Mouse (Mus musculus): ENCODE measurements around the gene Akap13. TPM values are rescaled to one million over a fixed set of nuclear protein-coding genes. Genes with fewer than 3 reads are reported as not detected.

The Akap13 gene
- polyA plus RNA-seq, 1 experiment: 51.8 TPM

- no peaks in the 10 kb centered on the region for H3K4me1 ChIP-seq (ENCODE audit: control insufficient read depth, insufficient read depth, low read length)
- TF ChIP-seq POLR2A (IDR thresholded peaks at IDR 0.05; ENCODE audit: low read depth, low read length) (no peak), CTCF (IDR thresholded peaks at IDR 0.05; ENCODE audit: borderline replicate concordance, insufficient read depth, low read length) (no peak)
- H3K27ac ChIP-seq (ENCODE audit: insufficient read depth, low read length): no peak overlapping the region
- no peak overlapping the region for H3K4me3 ChIP-seq (ENCODE audit: insufficient read depth, low read length)
Observed at GRCm38 (mm10) chr7:75441947-75442346, 13.4 kb upstream of the Akap13 start.

- TF ChIP-seq POLR2A (IDR thresholded peaks at IDR 0.05; ENCODE audit: low read depth, low read length): no peak
- TF ChIP-seq CTCF (IDR thresholded peaks at IDR 0.05; ENCODE audit: borderline replicate concordance, insufficient read depth, low read length): no peak
- H3K4me3 ChIP-seq (ENCODE audit: insufficient read depth, low read length): peak overlapping the region; percentile 90
Observed at GRCm38 (mm10) chr7:75456152-75456888, 986 bp downstream of the Akap13 start.

GRCm38 (mm10) chr7:75460290-75460689 lies 5.0 kb downstream of the Akap13 start:
- Histone ChIP-seq H3K27ac (ENCODE audit: insufficient read depth, low read length) (no peak overlapping the region), H3K4me3 (ENCODE audit: insufficient read depth, low read length) (no peak overlapping the region), H3K4me1 (ENCODE audit: control insufficient read depth, insufficient read depth, low read length) (no peaks in the 10 kb centered on the region)
- TF ChIP-seq POLR2A (IDR thresholded peaks at IDR 0.05; ENCODE audit: low read depth, low read length): no peak
- TF ChIP-seq CTCF (IDR thresholded peaks at IDR 0.05; ENCODE audit: borderline replicate concordance, insufficient read depth, low read length): no peak

More at GRCm38 (mm10) chr7:75456152-75456888, 986 bp downstream of the Akap13 start:
- no peak overlapping the region for H3K27ac ChIP-seq (ENCODE audit: insufficient read depth, low read length)
- H3K4me1 ChIP-seq (ENCODE audit: control insufficient read depth, insufficient read depth, low read length): no peaks in the 10 kb centered on the region

- H3K27ac ChIP-seq (ENCODE audit: insufficient read depth, low read length): no peak overlapping the region
- no peaks in the 10 kb centered on the region; the same call in 1 of the 2 replicates for H3K4me1 ChIP-seq (ENCODE audit: control insufficient read depth, insufficient read depth, low read length)
- TF ChIP-seq POLR2A (IDR thresholded peaks at IDR 0.05; ENCODE audit: low read depth, low read length) (no peak), CTCF (IDR thresholded peaks at IDR 0.05; ENCODE audit: borderline replicate concordance, insufficient read depth, low read length) (no peak)
- no peak overlapping the region for H3K4me3 ChIP-seq (ENCODE audit: insufficient read depth, low read length)
Observed at GRCm38 (mm10) chr7:75463579-75464162, 8.3 kb downstream of the Akap13 start.

- TF ChIP-seq POLR2A (IDR thresholded peaks at IDR 0.05; ENCODE audit: low read depth, low read length): no peak
- H3K4me3 ChIP-seq (ENCODE audit: insufficient read depth, low read length): no peak overlapping the region
- no peaks in the 10 kb centered on the region; the same call in 1 of the 2 replicates for H3K4me1 ChIP-seq (ENCODE audit: control insufficient read depth, insufficient read depth, low read length)
- H3K27ac ChIP-seq (ENCODE audit: insufficient read depth, low read length): no peak overlapping the region
Observed at GRCm38 (mm10) chr7:75467791-75468190, 12.5 kb downstream of the Akap13 start.

GRCm38 (mm10) chr7:75470318-75470925 lies 15.1 kb downstream of the Akap13 start:
- Histone ChIP-seq H3K27ac (ENCODE audit: insufficient read depth, low read length) (no peak overlapping the region), H3K4me3 (ENCODE audit: insufficient read depth, low read length) (no peak overlapping the region), H3K4me1 (ENCODE audit: control insufficient read depth, insufficient read depth, low read length) (no peaks in the 10 kb centered on the region; the same call in 1 of the 2 replicates)
- TF ChIP-seq POLR2A (IDR thresholded peaks at IDR 0.05; ENCODE audit: low read depth, low read length) (no peak), CTCF (IDR thresholded peaks at IDR 0.05; ENCODE audit: borderline replicate concordance, insufficient read depth, low read length) (no peak)

GRCm38 (mm10) chr7:75472316-75473195 lies 17.2 kb downstream of the Akap13 start:
- Histone ChIP-seq H3K4me1 (ENCODE audit: control insufficient read depth, insufficient read depth, low read length) (no peaks in the 10 kb centered on the region), H3K4me3 (ENCODE audit: insufficient read depth, low read length) (no peak overlapping the region), H3K27ac (ENCODE audit: insufficient read depth, low read length) (no peak overlapping the region)
- TF ChIP-seq CTCF (IDR thresholded peaks at IDR 0.05; ENCODE audit: borderline replicate concordance, insufficient read depth, low read length) (no peak), POLR2A (IDR thresholded peaks at IDR 0.05; ENCODE audit: low read depth, low read length) (no peak)

- no peak for TF ChIP-seq POLR2A (IDR thresholded peaks at IDR 0.05; ENCODE audit: low read depth, low read length)
- TF ChIP-seq CTCF (IDR thresholded peaks at IDR 0.05; ENCODE audit: borderline replicate concordance, insufficient read depth, low read length): no peak
- no peaks in the 10 kb centered on the region for H3K4me1 ChIP-seq (ENCODE audit: control insufficient read depth, insufficient read depth, low read length)
Observed at GRCm38 (mm10) chr7:75473294-75473693, 18.0 kb downstream of the Akap13 start.

GRCm38 (mm10) chr7:75474064-75474463 lies 18.7 kb downstream of the Akap13 start:
- no peak for TF ChIP-seq CTCF (IDR thresholded peaks at IDR 0.05; ENCODE audit: borderline replicate concordance, insufficient read depth, low read length)
- no peak for TF ChIP-seq POLR2A (IDR thresholded peaks at IDR 0.05; ENCODE audit: low read depth, low read length)
- Histone ChIP-seq H3K27ac (ENCODE audit: insufficient read depth, low read length) (no peak overlapping the region), H3K4me3 (ENCODE audit: insufficient read depth, low read length) (no peak overlapping the region), H3K4me1 (ENCODE audit: control insufficient read depth, insufficient read depth, low read length) (no peaks in the 10 kb centered on the region)

More at GRCm38 (mm10) chr7:75473294-75473693, 18.0 kb downstream of the Akap13 start:
- no peak overlapping the region for H3K4me3 ChIP-seq (ENCODE audit: insufficient read depth, low read length)
- no peak overlapping the region for H3K27ac ChIP-seq (ENCODE audit: insufficient read depth, low read length)
